Mouse (Mus musculus) C2C12 (cell line): Measurements from ENCODE around the gene Rbm15.

Experiments
- CTCF ChIP-seq: IDR thresholded peaks from one replicate; pipeline ENCODE4 v1.5.1; 2011; ENCODE audit not compliant: control insufficient read depth, insufficient read depth, insufficient read length
- MYOG ChIP-seq: IDR thresholded peaks from one replicate; pipeline ENCODE4 v1.6.1; 2011; ENCODE audit not compliant: control insufficient read depth, insufficient read length; ENCODE audit errors: extremely low read depth

DNA sequence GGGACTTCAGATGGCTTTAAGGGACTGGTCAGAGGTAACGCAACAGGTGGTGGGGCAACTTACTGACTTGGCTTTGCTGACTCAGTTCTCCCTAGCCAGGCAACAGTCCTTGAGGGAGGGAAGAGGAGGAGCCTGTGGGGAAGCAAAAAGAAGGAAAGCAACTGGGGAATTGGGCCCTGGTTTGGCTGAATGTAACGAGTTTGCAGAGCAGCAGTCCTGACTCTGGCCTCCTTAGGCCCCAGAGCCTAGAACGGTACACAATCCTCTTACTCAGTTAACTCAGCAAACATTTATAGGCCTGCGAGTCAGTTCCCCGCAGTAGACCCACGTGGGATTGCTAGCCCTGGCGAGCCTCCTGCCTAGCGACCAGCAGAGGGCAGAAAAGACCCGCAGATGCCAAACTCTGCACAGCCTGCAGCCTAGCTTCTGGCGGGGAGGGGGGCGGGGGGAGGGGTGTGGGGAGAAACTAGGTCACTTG, 23.5 kb upstream of the Rbm15 start:
- TF ChIP-seq MYOG (no peak), CTCF (peak; percentile 79)
